Mouse (Mus musculus) right cerebral cortex, postnatal 36 days (tissue): Measurements from ENCODE around the gene Aldh1b1.

Experiments
- DNase-seq, 2 experiments: peaks; one replicate each; pipeline ENCODE4 v3.0.0; 2022; ENCODE audit warnings: low spot score in 2 of 2, mixed read lengths in 1 of 2

Gene Aldh1b1

DNA sequence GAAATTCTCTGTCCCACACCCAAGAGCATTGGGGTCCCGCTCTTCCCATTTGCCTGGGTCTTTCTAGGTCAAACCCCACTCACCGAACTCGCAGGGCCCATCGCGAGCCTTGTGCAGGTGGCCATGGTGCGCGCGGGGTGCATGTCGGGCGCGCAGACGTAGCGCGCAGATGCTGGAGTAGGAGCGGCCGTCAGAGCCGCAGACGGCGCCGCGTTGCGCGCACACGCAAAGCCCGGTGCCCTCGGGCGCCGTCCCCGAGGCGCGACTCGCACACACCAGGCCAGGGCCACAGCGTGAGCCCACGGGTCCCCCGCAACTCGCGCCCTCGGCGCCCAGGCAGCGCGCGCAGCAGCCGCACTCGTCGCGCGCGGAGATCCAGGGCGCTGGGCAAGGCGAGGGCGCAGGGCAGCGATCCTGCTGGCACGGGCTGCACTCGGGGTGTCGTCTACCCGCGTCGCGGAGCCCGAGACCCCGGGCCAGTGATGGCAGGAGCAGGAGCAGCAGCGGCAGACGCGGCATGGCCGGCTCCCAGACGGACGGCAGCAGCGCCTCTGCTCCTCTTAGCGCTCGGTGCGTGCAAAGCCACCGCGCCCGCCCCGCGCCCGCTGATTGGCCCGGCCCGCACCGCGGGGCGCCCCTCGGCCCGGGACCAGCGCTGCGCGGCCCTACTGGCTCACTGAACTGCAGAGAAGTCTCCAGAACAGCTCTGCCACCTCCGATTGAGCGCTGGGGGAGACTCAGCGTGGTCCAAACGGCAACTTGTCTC is 27.6 kb downstream of the Aldh1b1 start, which contains the start of gene Igfbpl1:
Gene Igfbpl1, minus strand, starts transcription at position 649 of the 766 bp plus-strand sequence.
- DNase-seq = no peak

DNA sequence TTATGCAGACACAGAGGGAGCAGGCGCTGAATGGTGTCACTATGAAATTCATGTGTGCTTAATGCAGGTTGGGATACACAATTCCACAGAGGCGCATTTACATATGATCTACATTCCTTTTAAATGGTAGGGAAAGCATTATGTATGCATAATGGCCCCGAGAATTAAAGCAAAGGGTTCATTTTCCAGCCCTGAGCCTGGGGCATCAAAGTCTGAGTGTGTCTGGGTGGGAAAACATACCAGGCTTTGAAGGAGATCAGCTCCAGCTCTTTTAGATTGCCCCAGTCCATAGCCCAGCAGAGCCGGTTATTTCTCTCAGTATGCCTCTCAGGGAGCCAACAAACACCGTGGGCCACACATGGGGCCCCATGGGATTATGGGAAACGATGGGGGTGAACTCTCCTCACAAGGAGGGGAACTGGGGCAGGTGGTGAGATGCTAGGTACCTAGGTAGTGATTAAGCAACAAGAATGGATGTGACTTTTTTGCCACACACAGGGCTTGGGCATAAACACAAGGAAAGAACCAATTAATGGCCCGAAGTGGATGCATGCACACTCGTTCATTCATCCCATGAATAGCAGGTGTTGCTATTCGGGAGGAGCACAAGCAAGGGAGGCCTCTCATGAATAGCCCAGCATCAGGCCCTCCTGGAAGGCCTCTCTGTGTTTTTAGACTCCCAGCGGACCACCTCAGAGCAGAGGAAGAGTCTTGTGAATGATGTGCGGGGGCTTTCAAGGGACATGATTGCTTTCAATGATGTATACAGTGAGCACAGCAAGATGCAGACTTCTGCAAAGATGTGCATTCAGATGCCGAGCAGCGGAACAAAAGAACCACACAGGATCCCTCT is 31.3 kb downstream of the Aldh1b1 start:
- no peak for DNase-seq

DNA sequence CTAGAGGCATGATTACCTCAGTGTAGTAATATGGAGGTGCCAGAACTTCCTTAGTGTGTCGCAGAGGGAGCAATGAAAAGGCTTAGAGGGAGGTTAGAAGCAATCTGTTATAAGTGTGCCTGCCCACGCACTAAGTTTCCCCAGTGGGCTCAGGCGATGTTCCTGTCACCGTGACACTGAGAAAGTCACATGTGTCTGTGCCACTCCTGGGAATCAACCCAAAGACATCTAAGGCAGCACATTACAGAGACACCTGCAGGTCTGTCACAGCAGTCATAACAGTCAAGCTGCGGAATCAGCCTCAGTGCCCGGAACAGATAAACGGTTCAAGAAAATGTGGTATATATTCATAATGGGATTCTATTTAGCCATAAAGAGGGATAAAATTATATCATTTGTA is 33.2 kb downstream of the Aldh1b1 start:
- peak; percentile 52 to 66 for DNase-seq

DNA sequence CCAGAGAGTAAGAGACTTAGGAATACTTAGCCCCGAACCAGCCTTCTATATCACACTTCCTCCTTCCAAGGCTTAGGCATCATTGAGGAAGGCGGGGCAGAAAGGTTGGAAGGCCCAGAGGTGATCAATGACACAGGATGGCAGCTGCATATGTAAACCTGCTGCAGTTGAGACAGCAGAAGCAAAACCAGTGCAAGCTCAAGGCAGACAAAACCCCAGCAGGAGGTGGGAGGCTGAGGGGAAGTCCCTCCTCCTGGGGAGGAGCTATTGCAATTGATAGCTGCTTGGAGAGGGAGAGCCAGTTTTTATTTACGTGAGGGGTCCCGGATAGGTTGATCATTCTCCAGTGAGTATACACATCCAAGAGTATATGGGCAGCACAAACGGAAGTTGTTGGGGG is 34.6 kb downstream of the Aldh1b1 start:
- no peak for DNase-seq

DNA sequence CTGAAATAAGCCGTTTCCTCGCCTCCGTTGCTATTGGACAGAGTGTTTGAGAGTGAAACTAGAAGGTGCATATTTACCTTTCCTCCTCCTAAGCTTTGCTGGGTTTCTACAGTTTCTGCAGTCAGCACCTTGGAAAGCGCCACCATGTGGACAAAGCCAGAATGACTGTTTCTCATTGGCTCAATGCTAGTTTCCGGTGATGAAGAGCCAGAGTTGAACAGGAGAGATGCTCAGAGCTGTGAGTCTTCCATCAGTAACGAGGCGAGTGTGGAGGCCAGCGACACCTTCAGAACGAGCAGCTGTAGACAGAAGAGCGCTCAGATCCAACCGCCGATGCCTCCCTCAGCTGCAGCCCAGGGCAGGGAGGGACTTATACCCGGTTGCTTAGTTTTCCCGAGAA is 45.5 kb downstream of the Aldh1b1 start:
- no peak for DNase-seq

DNA sequence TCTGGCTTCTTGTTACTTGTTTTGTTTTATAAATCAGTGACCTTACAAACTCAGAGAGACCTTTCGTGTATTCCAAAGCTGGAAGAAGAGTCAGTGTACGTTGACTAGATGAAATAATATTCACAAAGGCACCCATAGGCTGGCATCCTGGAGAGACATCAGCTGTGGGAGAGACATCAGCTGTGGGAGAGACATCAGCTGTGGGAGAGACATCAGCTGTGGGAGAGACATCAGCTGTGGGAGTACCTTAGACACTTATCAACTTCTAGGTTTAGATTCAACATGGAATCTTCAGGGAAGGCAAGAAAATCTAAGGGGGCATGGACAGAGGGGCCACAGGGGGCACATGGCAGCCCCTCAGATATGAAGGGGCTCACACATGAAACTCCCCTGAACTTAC is 47.4 kb downstream of the Aldh1b1 start:
- DNase-seq = no peak

DNA sequence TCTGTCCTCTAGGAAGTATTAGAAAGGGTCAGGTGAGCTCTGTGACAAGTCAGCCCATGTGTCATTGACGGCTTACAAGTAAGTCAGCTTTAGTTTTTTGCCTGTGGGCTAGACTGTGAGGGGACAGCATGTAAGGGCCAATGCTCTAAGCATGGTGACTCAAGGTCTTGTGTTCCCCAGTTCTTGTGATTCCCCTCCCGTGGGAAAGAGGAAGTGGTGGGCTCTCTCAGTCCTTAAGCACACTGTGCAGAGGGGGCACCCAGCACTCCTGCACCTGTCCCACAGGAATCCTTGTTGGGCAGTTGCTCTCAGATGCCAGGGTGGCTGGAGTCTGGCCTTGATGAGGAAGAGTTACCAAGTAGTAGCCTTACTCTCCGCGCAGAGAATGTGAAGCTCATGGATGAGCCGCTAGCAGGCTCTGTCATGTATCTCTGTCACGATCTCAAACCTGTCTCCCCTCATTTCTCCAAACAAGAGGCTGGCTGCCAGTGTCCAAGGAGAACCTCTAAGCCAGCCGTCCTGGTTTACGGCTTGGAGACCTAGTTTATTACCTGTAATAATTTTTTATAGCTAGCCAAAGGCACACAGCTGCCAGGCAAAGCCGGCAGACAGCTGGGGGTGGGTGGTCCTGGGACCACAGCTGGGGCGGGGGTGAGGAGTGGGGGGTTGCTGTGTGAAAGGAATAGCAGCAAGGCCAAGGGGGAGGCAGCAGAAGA is 49.4 kb downstream of the Aldh1b1 start, which contains the start of gene Stra6l:
Gene Stra6l, plus strand, starts transcription at position 556 of the 716 bp plus-strand sequence.
- no peak for DNase-seq

DNA sequence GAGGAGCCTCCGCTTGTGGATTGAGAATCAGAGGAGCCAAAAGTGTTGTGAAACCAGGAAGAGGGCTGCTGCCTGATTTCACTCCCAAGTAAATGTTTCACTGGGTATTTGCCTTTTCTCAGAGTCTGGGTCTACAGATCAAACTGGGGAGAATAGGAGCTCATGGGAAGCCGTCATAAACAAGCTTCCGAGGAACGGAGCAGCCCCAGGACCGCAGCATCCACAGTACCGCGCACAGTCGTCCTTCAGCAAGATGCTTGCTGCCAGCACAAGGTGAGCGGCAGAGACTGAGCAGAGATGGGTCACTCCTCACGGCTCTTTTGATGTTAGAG is 50.0 kb downstream of the Aldh1b1 start:
- no peak for DNase-seq

DNA sequence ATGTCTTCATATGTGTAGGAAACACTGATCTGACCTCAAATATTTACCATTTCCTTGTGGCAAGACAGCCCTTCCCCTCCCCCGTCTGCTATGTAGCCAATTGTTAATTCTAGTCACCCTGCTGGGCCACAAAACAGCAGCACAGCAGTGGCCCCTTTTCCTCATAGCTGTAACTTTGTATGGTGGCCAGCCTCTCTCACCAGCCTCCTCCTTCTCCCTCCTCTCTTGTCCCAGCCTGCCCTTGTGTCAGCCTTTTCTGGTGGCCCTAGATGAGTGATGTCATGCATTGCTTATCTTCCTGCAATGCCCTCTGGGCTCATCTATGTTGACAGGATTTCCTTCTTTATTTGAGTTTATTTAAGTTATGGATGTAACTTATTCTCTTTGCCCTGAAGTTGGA is 50.6 kb downstream of the Aldh1b1 start:
- no peak for DNase-seq

DNA sequence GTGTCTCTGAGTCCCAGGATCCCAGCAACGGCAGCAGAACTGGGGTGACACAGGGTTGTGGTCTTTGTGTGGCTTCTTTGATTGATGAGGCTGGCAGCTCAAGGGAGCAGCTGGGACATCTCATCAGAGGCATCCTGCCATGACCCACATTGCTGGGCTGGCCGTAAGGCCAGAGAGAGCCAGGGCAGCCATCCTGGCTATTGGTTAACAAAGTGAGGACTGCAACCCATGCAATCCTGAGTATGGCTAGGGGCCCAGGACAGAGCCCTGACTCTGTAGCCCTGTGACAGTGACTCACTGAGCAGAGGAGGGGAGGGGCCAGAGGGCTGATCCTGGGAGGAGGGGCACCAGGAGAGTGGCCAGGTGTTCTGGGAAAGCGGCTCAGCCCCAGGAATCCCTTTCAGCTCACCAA is 52.8 kb downstream of the Aldh1b1 start:
- DNase-seq = no peak

DNA sequence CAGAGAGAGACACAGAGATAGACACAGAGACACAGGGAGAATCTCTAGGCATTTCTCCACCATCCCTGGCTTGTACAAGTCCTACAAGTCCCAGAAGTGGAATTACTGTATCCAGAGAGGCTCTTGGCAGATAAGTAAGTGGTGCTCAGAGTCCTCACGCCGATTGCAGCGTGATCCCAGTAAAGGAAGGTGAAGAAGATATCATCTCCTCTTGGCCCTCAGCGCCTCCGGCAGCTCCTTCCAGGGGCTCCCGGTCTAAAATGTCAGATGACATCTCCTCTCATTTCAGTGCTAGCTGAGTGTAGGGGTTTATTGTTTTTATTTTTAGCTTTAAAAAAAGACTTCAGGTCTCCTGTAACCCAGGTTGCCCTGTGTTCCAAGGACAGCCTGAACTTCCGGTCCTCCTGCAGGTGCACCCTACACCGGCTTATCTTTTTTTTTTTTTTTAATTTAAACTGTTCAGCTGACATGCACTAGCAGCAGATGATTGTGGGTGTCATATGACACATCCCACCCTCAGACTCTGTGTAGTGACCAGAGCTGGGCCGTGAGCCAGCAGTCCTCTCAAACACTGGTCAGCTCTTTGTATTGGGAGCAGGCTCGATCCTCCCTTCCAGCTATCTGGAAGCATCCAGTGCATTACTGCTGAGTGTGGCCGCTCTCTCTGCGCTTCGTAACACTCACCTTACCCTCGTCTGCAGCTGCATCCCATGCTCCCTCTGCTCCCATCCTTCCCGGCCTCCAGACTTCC is 54.8 kb downstream of the Aldh1b1 start:
- DNase-seq = no peak
